Mouse (Mus musculus) adipose tissue, adult 10 weeks (tissue): ENCODE measurements around the gene Tnfsf15. TPM values are rescaled to one million over a fixed set of nuclear protein-coding genes. Genes with fewer than 3 reads are reported as not detected.

Experiments
- polyA plus RNA-seq: library from polyadenylated mRNA; stranded (reverse); fragments of 350-450 nt; fragmentation: Illumina TruSeq; extraction: RNeasy Lipid Tissue Mini Kit (QIAGEN cat#74804); gene quantifications from one replicate; pipeline ENCODE4 v1.2.3, GENCODE M21; 2014; ENCODE audit warnings: low read depth, low replicate concordance

Tnfsf15 gene
- 0.17 TPM for polyA plus RNA-seq

GRCm38 (mm10) chr4:63744693-63745171 lies at the start of gene Tnfsf15:
Tnfsf15 (minus strand) TSS chr4:63745113.

Other genes with a start within 250 kb of the Tnfsf15 start
- 13.9 TPM for gene Whrn, start 249.1 kb downstream of the Tnfsf15 start, polyA plus RNA-seq
- 340 TPM for gene Atp6v1g1, start 200.3 kb downstream of the Tnfsf15 start, polyA plus RNA-seq
- gene Tmem268, start 186.3 kb downstream of the Tnfsf15 start, polyA plus RNA-seq = 14.1 TPM
- gene Gm11213, start 139.9 kb downstream of the Tnfsf15 start, polyA plus RNA-seq = 4.1 TPM
- 8.7 TPM for gene Tex48, start 122.7 kb downstream of the Tnfsf15 start, polyA plus RNA-seq
- gene Gm11214, start 81.7 kb downstream of the Tnfsf15 start, polyA plus RNA-seq = not detected
- 0.22 TPM for gene Tnfsf8, start 116.2 kb upstream of the Tnfsf15 start, polyA plus RNA-seq